10 mouse cellular contexts compared by ENCODE assay signal in the genomic region with DNA sequence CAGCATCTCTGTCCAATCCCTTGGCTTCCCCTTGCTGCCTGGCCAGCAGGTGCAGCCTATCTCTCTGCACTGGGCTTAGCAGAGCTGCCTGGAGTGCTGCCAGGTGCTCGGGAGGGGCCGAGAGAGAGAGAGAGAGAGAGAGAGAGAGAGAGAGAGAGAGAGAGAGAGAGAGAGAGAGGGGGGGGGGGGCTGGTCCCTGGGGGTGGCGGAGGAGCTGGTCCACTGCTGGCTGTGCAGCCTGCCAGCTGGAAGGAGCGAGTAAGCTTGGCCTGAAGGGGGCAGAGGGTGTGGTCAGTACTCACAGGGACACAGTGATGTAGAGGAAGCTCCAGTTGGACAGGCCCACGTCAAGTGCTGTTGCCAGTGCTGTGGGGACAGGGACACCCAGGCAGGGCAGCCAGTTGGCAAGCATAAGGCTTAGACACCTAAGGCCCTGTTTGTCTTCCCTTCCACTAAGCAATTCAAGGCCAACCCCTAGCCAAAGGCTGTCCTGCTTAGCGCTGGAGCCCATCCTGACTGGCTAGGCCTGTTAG. TPM values are rescaled to one million over a fixed set of nuclear protein-coding genes. Genes with fewer than 3 reads are reported as not detected.
DNase-seq lines count a peak whose midpoint lies in the region; ATAC-seq and TF ChIP-seq lines count a peak whose summit lies in the region.
"Had no signal": no experiment of that assay in that cellular context is flagged by ENCODE, and none has a peak within 500 bp of the region (broad histone marks: within the 10 kb centered on the region; RNA-seq: fewer than 3 reads in every experiment).

No protein-coding gene starts in this region.

- peaks cover 13% of the 10 kb centered on the region for H3K36me3 ChIP-seq in intestine, embryonic 16.5 days (ENCODE audit: control insufficient read depth, insufficient read depth, low read length)
- peaks cover 22% of the 10 kb centered on the region; the same call in 1 of the 2 replicates for H3K36me3 ChIP-seq in intestine, embryonic 15.5 days
- H3K36me3 ChIP-seq in midbrain, postnatal 0 days (ENCODE audit: insufficient read depth, low read length) = peaks cover 21% of the 10 kb centered on the region
- H3K36me3 ChIP-seq: forebrain, embryonic 15.5 days had no signal

- DNase-seq in cerebellum, adult 18-20 months = peak; percentile 64 to 70
- peak; percentile 71 for DNase-seq in gonadal fat pad, adult 2 months (ENCODE audit: low read depth)
- peak; percentile 70 for DNase-seq in midbrain, postnatal 0 days (ENCODE audit: low spot score)
- DNase-seq in urinary bladder, adult 18-20 months (ENCODE audit: low spot score in 2 of 2) = no peak
- DNase-seq in urinary bladder, postnatal 10 days (ENCODE audit: low spot score) = no peak
- DNase-seq: kidney, adult 2 months; thymus, postnatal 25 days had no signal

- 34% methylated on average over 6 of the region's 6 CpGs for WGBS in intestine, embryonic 16.5 days
- WGBS in intestine, embryonic 15.5 days = 45% methylated on average over 6 of the region's 6 CpGs
- WGBS in midbrain, postnatal 0 days = 55% methylated on average over 4 of the region's 6 CpGs

- H3K27ac ChIP-seq in intestine, embryonic 16.5 days (ENCODE audit: low read length) = peak overlapping the region; percentile 28; the same call in 1 of the 2 replicates
- no peak overlapping the region for H3K27ac ChIP-seq in intestine, embryonic 15.5 days
- no peak overlapping the region for H3K27ac ChIP-seq in midbrain, postnatal 0 days (ENCODE audit: low read depth, low read length)
- H3K27ac ChIP-seq: forebrain, embryonic 15.5 days had no signal

- H3K27me3 ChIP-seq in intestine, embryonic 16.5 days (replicated peaks; ENCODE audit: control insufficient read depth, insufficient read depth, low read length) = no peaks in the 10 kb centered on the region
- H3K27me3 ChIP-seq in intestine, embryonic 15.5 days (replicated peaks) = no peaks in the 10 kb centered on the region
- no peaks in the 10 kb centered on the region for H3K27me3 ChIP-seq in midbrain, postnatal 0 days (ENCODE audit: insufficient read depth, low read length)
- H3K27me3 ChIP-seq: forebrain, embryonic 15.5 days had no signal

- ATAC-seq in intestine, embryonic 16.5 days = no peak; the same call in 1 of the 2 replicates
- no peak for ATAC-seq in intestine, embryonic 15.5 days
- ATAC-seq in midbrain, postnatal 0 days (ENCODE audit: low FRiP score) = no peak
- ATAC-seq: forebrain, embryonic 15.5 days had no signal

- no peaks in the 10 kb centered on the region for H3K9me3 ChIP-seq in intestine, embryonic 16.5 days (ENCODE audit: control insufficient read depth, low read length)
- H3K9me3 ChIP-seq in intestine, embryonic 15.5 days = no peaks in the 10 kb centered on the region
- no peaks in the 10 kb centered on the region for H3K9me3 ChIP-seq in midbrain, postnatal 0 days (ENCODE audit: low read length)
- H3K9me3 ChIP-seq: forebrain, embryonic 15.5 days had no signal

- TF ChIP-seq CTCF in midbrain, postnatal 0 days (IDR thresholded peaks at IDR 0.05) = no peak

- peaks cover 23% of the 10 kb centered on the region for H3K4me1 ChIP-seq in intestine, embryonic 16.5 days (ENCODE audit: control insufficient read depth, insufficient read depth, low read length)
- H3K4me1 ChIP-seq in intestine, embryonic 15.5 days (replicated peaks) = peaks cover 16% of the 10 kb centered on the region
- peaks cover 9% of the 10 kb centered on the region for H3K4me1 ChIP-seq in midbrain, postnatal 0 days (ENCODE audit: insufficient read depth, low read length)

- no peak overlapping the region for H3K4me3 ChIP-seq in intestine, embryonic 16.5 days (ENCODE audit: low read length)
- H3K4me3 ChIP-seq in intestine, embryonic 15.5 days (replicated peaks) = no peak overlapping the region
- no peak overlapping the region for H3K4me3 ChIP-seq in midbrain, postnatal 0 days (ENCODE audit: low read depth, low read length)
- H3K4me3 ChIP-seq: forebrain, embryonic 15.5 days had no signal

- H3K4me2 ChIP-seq in intestine, embryonic 16.5 days (ENCODE audit: low read depth, low read length) = no peak overlapping the region
- no peak overlapping the region for H3K4me2 ChIP-seq in intestine, embryonic 15.5 days (replicated peaks)
- no peak overlapping the region for H3K4me2 ChIP-seq in midbrain, postnatal 0 days (ENCODE audit: low read depth, low read length, poor library complexity, severe bottlenecking)
- H3K4me2 ChIP-seq: forebrain, embryonic 15.5 days had no signal

- no peak overlapping the region for H3K9ac ChIP-seq in intestine, embryonic 16.5 days (ENCODE audit: low read depth, low read length)
- no peak overlapping the region for H3K9ac ChIP-seq in intestine, embryonic 15.5 days
- H3K9ac ChIP-seq in midbrain, postnatal 0 days (replicated peaks; ENCODE audit: low read length, poor library complexity, severe bottlenecking) = no peak overlapping the region
- H3K9ac ChIP-seq: forebrain, embryonic 15.5 days had no signal

RNA-seq across cellular contexts. Expression of a gene that starts 5.8 kb away (rescaled TPM):
- polyA plus RNA-seq in intestine, embryonic 16.5 days (2015; fragmentation: Nextera tagmentation; extraction: Ambion mirVana) = 135 and 154 TPM in 2 replicates
- 83.6 and 98.3 TPM in 2 replicates for polyA plus RNA-seq in intestine, embryonic 15.5 days (2015; fragmentation: Nextera tagmentation; extraction: Ambion mirVana)
- polyA plus RNA-seq in gonadal fat pad, adult 2 months (2012; rRNA removed) = 51.1 and 62.7 TPM in 2 replicates
- total RNA-seq in midbrain, postnatal 0 days (2014; rRNA removed) = 89.6 and 98.9 TPM in 2 replicates
- polyA plus RNA-seq in midbrain, postnatal 0 days (2015; fragmentation: Nextera tagmentation; extraction: Ambion mirVana) = 68.7 and 69.3 TPM in 2 replicates

RNA-seq across cellular contexts. Expression of a gene that starts 44.4 kb away (rescaled TPM):
- 63.5 and 67.2 TPM in 2 replicates for polyA plus RNA-seq in intestine, embryonic 16.5 days (2015; fragmentation: Nextera tagmentation; extraction: Ambion mirVana)
- 58.1 and 63.0 TPM in 2 replicates for polyA plus RNA-seq in intestine, embryonic 15.5 days (2015; fragmentation: Nextera tagmentation; extraction: Ambion mirVana)
- polyA plus RNA-seq in gonadal fat pad, adult 2 months (2012; rRNA removed) = 70.1 and 93.9 TPM in 2 replicates
- 98.6 and 99.4 TPM in 2 replicates for total RNA-seq in midbrain, postnatal 0 days (2014; rRNA removed)
- polyA plus RNA-seq in midbrain, postnatal 0 days (2015; fragmentation: Nextera tagmentation; extraction: Ambion mirVana) = 77.2 and 80.2 TPM in 2 replicates

RNA-seq across cellular contexts. Expression of a gene that starts 47.2 kb away (rescaled TPM):
- 0.40 and 0.50 TPM in 2 replicates for polyA plus RNA-seq in intestine, embryonic 16.5 days (2015; fragmentation: Nextera tagmentation; extraction: Ambion mirVana)
- polyA plus RNA-seq in intestine, embryonic 15.5 days (2015; fragmentation: Nextera tagmentation; extraction: Ambion mirVana) = 0.62 and 0.68 TPM in 2 replicates
- 0.11 TPM in 1 of 2 replicates, not detected in the other for polyA plus RNA-seq in gonadal fat pad, adult 2 months (2012; rRNA removed)
- 41.3 and 47.9 TPM in 2 replicates for total RNA-seq in midbrain, postnatal 0 days (2014; rRNA removed)
- 21.9 and 23.2 TPM in 2 replicates for polyA plus RNA-seq in midbrain, postnatal 0 days (2015; fragmentation: Nextera tagmentation; extraction: Ambion mirVana)

Comparison
In these comparisons a context has a peak if more than half of its experiments do, and no peak if none do; other contexts are left out.
1. DNase-seq: peak in cerebellum, adult 18-20 months (2 of 2), gonadal fat pad, adult 2 months (single experiment) and midbrain, postnatal 0 days (single experiment); none in urinary bladder, adult 18-20 months (0 of 2) and urinary bladder, postnatal 10 days (single experiment).
2. RNA of a gene that starts 47.2 kb away (polyA plus RNA-seq): 21.9 to 23.2 TPM in midbrain, postnatal 0 days; 0.62 to 0.68 TPM in intestine, embryonic 15.5 days, 0.40 to 0.50 TPM in intestine, embryonic 16.5 days and 0.11 TPM in gonadal fat pad, adult 2 months; every median in the first group is over 10 times any median in the second.